Mouse (Mus musculus): ENCODE results near the gene Atad2b.

- no peak for TF ChIP-seq GATA1 (IDR thresholded peaks at IDR 0.05; ENCODE audit: borderline replicate concordance, low read length)
- TF ChIP-seq FLI1 (IDR thresholded peaks at IDR 0.05; ENCODE audit: low read length), result no peak
Measured at GRCm38 (mm10) chr12:4882086-4882485, 35.1 kb upstream of the Atad2b start.

Data from megakaryocyte, embryonic 14.5 days (primary cell).